Mouse (Mus musculus): ENCODE measurements around the gene Cacna1b.

- no peak for TF ChIP-seq CTCF (IDR thresholded peaks at IDR 0.05)
- TF ChIP-seq EP300 (IDR thresholded peaks at IDR 0.05): no peak
Observed at GRCm38 (mm10) chr2:24606531-24606930, 156.4 kb downstream of the Cacna1b start.

All from lung, postnatal 0 days (tissue).